Mouse (Mus musculus) embryo, embryonic 10.5 days (tissue): ENCODE data around the gene Tenm3.

Source experiments
- DNase-seq: peaks from one replicate; pipeline ENCODE4 v3.0.0-alpha.2; 2015; ENCODE audit warnings: low spot score

Gene Tenm3

DNA sequence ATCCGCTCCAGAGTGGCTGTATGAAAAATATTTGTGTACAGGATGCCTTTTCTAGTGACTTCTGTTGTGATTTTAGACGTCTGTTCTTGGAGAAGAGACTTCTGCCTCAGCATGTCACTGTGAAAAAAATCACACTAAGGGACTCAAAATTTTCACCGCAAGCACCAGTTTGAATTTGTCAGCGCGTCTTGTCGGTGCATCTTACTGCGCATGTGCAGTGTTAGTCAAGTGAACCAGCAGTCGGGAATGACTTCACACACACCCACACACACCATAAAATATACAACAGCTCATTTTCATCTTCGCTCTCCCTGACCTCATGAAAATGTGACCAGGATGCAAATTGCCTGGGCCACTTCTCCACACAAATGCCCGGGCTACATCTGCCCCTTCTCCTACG lies 568.7 kb downstream of the Tenm3 start:
- DNase-seq, result no peak

DNA sequence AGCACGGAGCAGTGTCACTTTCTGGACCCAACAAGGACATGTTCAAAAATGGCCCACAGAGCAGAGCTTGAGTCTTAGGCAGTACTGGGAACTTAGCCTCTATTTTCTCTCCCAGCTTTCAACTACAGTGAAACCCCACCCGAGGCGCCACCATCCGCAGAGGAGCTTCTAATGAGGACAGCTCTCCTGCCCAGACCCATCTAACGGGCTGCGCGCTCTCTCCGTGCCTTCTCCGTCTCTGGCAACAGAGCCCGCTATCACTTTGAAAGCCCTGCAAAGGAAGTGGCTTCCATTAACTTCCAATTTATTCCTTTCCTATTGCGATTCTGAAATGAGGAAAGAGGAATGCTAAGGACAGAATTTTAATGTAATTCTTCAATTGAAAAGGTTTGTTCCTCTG lies 569.2 kb downstream of the Tenm3 start:
- DNase-seq, result no peak

DNA sequence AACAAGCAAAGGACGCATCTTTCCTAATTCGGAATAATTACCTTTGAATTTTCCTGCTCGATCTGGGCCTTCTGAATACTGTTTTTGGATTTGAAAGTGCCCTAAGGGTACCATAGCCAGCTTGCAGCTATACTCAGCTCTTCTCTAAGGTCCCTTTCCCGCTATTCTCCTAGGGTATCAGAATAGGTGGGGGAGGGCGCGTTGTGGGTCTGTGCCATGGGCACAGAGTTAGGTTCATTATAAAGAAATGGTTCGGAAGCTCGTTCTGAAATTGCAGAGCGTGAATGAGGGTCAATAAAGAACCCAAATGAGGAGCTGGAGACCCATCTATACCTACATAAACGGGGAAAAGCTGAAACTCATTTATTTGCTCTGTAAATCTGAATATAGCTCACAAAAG lies 575.1 kb downstream of the Tenm3 start:
- no peak for DNase-seq

DNA sequence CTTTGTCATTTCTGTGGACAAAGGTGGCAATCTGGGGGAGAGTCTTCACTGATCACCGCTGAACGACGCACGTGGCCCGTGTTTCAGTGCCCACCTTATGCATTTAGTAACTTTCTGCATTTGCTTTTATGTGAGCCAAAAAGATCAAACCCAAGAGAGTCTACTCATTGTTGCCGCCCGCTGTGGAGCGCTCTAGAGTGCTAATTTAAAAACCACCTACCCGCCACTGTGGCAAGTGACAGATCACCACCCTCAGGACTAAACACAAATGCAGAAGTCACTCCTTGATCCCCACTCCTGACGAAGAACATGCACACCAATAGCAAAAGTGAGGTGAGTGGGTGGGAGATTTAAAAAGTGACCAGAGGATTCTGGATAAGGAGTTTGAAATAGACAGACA lies 583.5 kb downstream of the Tenm3 start:
- DNase-seq, result no peak

DNA sequence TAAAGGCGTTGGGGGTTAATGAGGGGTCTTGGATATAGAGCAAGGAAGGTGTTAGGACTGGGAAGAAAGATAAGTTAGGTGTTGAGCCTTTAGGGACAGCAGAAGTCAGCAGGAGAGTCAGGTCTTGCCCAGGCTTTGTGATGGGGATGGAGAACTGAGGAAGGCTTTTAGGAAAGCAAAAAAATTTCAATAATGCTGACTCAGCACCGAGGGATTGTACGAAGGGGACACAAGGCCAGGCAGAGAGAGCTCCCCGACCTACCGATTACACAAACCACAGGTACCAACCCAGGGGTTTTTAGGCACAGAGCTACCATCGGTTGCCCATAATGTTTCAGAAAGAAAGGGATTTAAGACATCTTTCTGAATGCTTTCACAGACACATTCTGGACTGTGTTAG lies 583.9 kb downstream of the Tenm3 start:
- DNase-seq, result no peak

DNA sequence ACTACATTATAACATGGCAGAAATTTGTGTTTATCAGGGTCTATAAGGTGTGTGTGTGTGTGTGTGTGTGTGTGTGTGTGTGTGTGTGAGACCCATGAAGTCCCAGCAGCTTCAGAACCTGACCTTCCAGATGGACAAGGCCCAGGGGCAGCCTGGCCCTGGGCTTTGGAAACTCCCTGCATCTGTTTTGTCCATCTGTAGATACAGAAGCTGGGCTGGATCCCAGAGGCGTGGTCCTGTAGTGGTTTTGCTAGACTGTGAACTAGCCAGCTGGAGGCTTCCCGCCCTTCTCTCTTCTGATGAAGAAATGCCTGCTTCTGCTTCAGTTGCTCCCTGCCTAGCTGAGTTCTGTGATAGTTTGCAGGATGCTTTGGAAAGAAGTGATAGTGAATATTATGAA lies 599.9 kb downstream of the Tenm3 start:
- DNase-seq, result no peak

DNA sequence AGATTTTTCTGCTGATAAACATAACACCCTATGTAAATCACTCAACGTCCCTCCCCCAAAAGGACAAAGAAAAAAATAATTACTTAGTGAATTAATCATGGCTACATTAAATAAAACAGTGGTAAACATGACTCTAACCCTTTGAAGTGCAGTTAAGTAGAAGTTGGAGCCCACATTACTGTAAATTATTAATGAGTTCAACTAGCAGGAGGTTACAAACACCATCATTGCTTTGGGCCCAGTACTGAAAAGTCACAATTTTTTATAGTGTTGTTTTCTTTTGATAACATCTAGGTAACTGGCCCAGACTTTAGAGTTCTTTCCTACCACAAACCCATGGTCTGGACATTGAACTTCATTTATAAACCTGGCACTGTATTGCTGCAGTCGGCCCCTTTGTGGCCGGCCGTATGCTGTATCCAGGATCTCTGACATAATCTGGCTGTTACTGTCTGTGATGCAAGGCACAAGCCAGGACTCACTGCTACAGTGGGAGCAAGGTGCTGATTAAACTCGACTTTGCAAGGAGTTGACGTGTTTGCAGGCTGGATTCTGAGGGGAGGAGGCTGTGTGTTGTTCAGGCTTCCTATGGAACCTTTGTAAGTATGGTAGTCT lies 602.7 kb downstream of the Tenm3 start:
- no peak for DNase-seq

DNA sequence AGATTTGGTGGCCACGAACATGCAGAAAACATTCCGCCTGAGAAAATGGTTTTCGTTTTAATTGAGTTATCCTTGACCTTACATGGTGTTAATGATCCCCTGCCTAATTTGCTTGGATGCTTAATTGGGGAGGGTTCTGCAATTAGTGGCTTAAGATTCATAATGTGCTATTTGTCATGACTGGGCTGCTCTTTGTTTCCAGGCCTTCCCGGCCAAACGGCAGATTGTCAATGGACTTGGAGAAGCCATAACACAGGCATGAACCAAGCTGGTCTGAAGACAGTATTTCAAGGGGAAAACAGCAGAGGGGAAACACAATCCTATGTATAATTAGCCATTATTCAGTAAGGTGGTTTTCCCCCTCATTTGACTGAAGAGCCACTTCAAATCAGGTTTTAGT lies 606.8 kb downstream of the Tenm3 start:
- no peak for DNase-seq

DNA sequence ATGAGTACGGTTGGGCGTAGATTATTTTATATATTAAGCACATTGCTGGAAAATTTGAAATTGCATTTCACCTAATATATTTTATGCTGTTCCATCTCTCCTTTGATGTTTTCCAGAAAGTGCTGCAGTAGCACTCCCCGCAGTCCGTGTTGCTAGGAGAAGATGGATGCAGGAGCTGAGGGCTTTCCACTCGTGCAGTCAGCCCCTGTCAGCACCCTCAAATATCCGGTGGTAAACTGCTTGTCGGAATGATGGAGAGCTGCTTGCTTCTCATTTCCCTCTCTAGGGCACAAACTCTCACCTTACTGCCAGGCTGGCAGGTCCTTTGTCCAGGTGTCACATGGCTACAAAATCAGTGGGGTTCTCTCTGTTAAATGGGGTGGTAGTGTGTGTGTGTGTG lies 610.8 kb downstream of the Tenm3 start:
- DNase-seq, result no peak

DNA sequence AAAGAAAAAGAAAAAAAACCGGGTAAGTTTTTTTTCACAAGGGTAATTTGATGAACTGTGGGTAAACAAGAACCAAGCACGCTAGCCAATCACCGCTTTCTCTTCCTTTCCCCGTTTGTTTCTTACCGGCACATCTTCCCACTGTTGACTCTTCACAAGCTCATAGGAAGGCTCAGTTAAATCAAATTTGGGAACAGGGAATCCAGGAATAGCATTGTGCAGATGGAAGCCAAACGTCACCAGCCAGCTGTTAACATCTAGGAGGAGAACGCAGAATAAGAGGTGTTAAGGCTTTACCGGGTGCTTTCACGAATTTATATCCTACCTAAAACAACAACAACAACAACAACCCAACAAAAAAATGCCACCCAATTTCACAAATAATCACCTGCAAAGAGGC lies 611.9 kb downstream of the Tenm3 start:
- no peak for DNase-seq

DNA sequence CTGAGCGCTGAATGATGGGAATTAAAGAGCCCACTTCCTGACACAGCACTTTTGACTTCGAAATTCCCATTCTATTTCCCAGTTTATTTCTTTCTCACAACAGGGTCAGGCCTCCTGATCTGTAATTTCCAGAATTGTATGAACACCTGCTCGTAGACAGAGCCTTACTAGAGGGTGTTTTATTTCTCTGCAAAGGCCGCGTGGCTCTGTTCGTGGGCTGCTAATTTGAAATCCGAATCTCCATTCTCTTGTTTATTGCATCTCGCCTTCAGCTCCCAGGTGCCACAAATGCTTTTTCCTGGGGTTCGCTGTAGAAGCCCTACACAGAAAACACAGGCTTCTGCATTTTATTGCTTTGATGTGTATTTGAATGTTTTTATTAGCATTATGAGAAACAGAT lies 612.4 kb downstream of the Tenm3 start:
- DNase-seq, result no peak

DNA sequence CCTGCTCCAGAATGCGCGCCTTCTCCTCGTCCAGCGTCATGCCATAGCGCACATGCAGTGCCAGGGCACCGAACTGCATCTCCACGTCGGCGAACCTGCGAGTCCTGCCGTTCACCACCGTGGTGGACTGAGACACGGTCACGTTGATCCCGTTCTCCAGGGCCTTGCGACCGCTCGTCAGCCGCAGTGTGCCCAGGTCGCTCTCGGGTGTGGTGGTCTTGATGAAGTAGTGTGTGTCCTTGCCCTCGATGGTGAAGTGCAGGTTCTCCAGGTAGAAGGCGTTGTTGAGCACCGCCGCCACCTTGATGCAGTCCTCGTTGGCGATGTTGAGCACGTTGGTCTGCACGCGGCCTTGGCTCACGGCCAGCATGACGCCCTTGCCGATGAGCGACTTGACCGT lies 615.1 kb downstream of the Tenm3 start:
- no peak for DNase-seq

DNA sequence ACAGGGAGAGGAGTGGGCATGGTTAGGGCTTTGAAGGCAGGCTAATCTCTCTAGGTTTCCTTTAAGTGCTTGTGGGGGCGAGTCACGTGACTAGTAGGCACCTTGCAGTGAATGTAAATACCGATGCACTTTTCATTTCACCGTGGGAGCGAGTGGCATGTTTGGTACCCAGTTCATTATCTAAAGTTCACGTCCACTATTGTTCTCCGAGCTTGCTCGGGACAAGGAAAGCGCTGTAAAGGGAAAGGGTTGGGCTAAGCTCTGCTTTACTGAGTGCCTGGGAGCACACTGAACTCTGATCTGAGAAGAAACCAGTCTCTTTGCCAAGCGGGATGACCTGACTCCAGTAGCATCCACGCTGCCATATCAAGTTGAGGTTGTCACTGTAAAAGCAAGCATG lies 619.0 kb downstream of the Tenm3 start:
- peak; percentile 39 for DNase-seq

DNA sequence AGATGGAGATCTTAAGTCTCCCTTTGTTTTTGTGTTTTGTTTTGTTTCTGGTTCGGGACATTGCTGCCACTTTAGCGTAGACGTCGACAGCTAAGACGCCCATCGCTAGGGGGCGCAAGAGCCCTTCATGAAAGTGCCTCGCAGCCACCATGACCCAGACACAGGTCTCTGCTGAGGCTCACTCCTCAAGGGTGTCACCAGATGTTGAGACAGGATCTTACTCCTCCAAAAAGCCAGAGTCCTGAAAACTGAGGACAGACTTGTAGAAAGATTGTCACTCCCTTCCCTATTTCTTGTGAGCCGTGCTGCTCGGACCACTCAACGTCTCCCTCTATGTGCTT lies 621.4 kb downstream of the Tenm3 start:
- DNase-seq, result peak; percentile 96

DNA sequence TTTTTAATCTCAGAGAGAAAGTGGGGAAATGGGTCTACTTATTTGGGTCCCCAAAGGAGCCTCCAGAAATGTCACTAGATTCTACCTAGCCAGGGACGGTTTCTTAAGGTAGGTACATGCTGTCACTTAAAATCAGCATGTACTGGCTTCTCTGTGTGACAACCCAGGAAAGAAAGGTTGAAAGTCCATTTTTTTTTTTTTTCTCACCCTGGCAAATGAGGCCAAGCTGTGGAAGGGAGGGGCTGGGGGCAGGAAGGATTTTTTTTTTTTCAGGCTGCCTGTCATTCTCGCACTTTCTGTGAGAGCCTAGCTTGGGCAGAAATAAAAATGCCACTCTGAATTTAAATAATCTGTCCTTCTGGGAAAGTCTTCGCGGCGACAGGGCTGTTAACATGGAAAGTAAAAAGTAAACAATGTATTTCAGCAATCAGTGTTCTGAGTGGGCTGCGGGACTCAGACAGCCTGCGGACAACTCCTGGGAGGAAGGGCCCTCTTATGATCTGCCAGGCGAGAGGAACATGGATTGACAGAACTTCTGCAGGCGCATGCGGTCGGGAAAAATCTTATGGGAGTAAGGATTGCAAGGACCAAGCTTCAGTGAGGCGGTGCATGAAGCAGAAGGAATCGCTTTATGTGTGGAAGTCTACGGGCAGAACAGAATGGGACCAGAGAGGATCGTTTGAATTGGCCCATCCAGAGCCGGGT lies 621.9 kb downstream of the Tenm3 start:
- DNase-seq, result no peak

DNA sequence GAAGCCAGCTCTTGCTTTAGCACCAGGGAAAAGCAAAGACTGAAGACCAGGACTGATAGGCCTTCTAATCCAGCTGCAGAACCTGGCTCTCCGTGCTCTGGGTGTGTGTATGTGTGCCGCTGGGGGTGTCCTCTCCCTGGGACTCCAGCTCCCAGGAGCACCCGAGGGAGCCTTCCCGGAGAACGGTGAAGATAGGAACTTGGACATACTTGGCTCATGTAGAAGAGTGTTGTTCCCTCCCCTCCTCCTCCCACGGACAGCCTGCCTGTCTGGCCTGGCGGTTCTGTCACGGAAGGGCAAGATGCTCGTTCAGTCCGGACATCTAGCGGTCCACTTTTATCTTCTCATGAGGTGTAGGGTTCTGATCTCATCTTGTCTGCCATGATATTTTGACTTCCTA lies 622.4 kb downstream of the Tenm3 start:
- DNase-seq, result no peak

DNA sequence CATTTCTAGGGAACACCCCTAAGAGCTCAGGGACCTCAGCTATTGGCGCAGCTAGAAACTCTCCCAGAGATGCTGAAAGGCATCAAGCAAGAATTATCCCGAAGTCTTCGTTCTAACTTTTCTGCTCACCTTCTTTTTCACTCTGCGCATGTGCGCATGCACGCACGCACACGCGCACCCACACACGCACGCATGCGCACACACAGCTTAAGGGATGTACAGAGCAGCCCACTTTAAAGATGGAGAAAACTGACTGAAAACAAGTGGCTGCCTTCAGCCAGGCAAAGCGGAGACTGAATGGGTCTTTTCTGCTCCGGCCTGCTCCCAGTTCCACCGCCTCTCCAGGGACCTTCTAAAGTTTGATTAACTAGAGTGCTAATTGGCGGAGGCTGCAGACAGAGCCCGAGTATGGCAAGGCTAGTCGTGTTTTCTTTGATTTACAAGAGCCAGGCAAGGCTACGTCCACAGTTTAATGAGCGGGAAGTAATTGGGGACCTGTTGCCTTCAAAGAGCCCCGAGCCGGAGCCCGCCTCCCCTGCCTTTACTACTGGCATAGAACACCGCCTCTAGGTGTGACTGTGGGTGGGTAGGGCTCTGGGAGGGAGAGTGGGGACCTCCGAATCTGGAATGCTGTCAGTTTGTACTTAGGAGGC lies 623.1 kb downstream of the Tenm3 start:
- peak; percentile 35 for DNase-seq

DNA sequence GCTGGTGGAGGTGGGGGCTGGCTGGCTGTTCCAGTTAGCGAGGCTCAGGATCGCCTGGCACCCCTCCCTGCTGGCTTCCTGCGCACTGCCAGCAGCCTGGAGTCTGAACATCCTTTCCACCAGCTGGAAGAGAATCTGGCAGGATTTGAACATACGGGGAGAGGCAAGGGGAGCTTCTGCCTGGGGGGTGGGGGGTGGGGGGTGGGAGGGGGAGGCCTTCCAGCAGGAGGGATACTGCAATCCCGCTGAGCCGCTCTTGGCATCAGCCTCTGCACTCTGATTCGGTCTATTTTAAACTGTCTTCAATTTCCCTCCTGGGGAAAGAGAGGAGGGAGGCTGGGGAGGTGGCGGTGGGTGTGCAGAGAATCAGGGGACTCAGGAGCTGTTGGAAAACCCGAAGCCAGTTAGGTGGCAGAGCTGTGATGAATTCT lies 628.7 kb downstream of the Tenm3 start:
- no peak for DNase-seq

DNA sequence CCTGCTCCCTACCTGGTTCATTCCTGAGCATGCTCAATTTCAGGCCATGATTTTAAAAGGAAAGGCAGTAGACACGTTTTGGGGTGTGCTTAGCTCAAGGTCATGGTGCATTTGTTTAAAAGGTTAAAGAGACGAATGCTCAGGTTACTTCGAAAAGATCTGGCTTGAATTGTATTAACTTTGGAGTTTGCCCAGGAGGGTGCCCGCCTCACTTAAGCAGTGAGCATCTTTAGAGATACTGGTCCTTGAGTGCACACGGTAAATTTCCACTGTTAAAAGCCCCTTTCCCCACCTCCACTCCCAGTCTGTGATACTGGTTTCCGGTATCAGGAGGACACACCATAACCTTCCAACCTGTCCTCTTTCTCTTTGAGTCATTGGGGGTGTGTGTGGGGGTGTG lies 629.4 kb downstream of the Tenm3 start:
- no peak for DNase-seq

DNA sequence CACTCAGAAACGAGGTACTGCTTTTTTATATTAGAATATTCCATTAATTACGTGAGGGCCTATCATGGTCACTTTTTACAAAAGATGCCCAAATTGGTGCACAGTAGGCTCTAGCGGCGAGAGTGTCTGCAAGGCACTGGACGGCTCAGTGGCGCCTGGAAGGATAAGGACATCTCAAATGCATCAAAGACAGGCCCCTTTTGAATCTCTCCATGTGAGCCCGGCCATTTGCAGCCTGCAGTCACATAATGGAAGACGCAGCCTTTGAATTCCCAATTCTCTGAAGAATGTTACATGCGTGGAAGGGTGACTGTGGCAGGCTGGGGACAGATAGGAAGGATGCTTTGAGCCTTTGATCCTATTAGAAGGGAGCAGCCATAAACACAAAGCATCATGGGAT lies 631.8 kb downstream of the Tenm3 start:
- DNase-seq, result no peak

DNA sequence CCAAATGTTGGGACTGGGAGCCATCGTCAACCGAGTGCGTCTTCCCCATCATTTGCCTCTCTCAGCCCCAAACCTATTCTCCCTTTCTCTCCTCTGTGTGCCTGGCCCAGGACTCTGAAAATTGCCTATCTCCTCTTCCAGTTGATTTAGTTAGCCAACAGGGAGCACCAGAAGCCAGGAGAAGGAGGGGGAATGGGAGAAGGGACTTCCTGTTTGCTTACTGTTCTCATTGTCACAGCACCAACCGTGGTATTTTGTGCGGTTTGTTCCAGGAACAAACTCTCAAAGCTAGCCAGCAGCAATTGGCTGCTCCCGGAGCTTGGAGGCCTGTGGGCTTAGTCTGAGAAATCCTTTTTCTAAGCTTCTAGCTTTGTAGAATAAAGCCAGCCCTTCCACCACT lies 636.2 kb downstream of the Tenm3 start:
- no peak for DNase-seq

DNA sequence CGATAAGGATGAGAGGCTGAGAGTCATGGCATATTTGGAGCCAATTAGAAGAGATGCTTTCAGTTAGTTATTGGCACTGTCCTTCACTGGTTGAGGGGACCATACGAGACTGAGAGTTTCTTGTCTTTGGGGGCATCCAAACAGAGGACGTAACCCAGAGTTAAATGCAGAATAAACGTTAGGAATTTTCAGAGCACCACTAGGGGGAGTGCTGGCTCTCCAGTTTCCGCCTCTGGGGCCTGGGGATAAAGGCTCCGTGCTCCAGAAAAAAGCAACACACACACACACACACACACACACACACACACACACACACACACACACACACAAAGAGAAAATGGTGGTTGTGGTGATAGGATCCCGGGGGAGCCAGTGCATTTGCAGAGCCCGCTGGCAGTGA lies 636.8 kb downstream of the Tenm3 start:
- peak; percentile 42 for DNase-seq

DNA sequence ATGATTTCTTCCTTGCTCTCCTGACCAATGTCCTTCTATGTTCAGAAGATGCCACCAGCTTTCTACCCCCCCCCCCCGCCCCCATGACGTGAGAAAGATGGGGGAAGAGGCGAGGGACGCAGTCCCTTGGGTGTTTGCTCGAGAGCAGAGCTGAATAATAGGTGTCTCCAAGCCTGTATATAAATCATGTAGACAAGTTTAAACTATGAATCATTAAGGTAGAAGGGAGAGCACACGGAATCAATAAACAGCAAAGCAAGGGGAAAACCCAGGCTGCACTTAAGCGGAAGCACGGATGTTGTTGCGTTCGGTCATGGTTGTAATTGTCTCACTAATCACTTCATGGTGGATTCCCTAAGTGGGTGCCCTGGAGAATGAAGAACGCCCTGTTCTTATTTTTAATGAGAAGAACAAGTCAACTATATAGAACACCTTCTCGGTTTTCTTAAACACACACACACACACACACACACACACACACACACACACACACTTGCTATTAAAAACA lies 638.9 kb downstream of the Tenm3 start:
- no peak for DNase-seq
